Mouse (Mus musculus): ENCODE results near the gene Cnih2.

Gene Cnih2

GRCm38 (mm10) chr19:5045531-5045930 is 52.8 kb downstream of the Cnih2 start:
- DNase-seq (ENCODE audit: low spot score), result no peak
